Mouse (Mus musculus) left cerebral cortex, postnatal 10 days (tissue): ENCODE results near the gene 1110008P14Rik. TPM values are rescaled to one million over a fixed set of nuclear protein-coding genes. Genes with fewer than 3 reads are reported as not detected.
A peak's percentile ranks its signal among the peaks of the same experiment; 100 is the strongest.

Source experiments
- DNase-seq, 2 experiments: peaks; one replicate each; pipeline ENCODE4 v3.0.0; 2021 to 2022; ENCODE audit warnings: low spot score in 2 of 2, mixed read lengths in 1 of 2; ENCODE audit errors: extremely low spot score in 1 of 2
- intact Hi-C: fragments of 180-260 bp; cut with DNase I; formaldehyde crosslinking; loops from one replicate; pipeline ENCODE4 v1.15.1; 2025
- total RNA-seq, 2 experiments: library from RNA; stranded (reverse); gene quantifications; 2 replicates each; pipeline ENCODE4 v1.2.3; 2021

Gene 1110008P14Rik
- total RNA-seq = 100 to 1,000 TPM; 168 to 176 TPM

GRCm38 (mm10) chr2:32381775-32382223 is at the start of gene 1110008P14Rik:
TSS of gene 1110008P14Rik (minus strand) at chr2:32381938.
- peak; percentile 84 to 96 for DNase-seq

GRCm38 (mm10) chr2:32430701-32431676 is 49.3 kb upstream of the 1110008P14Rik start:
- intact Hi-C loops = no loop called here
- peak; percentile 87 to 92 for DNase-seq

More at GRCm38 (mm10) chr2:32381775-32382223, at the start of gene 1110008P14Rik:
- intact Hi-C loops = no loop called here

DNA sequence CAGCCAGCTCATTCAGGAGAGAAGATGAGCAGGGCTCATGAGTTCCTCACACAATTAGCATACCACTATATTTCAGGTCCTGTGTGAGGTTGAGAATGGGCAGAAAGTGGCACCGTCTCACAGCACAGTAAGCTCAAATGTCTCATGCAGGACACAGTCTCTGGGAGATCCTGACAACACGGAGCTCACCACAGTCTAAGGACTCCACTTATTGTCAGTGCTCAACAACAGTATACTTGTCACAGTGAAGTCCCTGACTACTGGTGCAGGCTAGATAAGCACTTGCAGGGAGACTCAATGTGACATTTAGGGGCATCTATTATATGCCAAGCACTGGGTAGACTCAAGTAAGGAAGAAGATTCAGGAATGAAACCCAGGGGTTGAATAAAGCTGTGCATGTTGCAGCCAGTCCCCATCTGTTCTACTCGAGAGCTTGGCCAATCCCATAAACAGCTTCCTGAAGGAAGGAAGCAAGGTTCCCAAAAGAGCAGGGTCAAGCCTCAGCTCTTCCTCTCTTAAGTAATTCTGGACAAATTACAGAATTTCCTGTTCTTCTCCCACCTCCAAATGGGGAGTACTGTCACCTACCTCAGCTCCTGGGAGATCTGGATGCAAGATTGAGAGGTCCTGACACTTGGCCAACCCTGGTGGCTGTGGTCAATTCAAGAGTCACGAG is 47.6 kb upstream of the 1110008P14Rik start:
- DNase-seq = no peak
- intact Hi-C loops = no loop called here

DNA sequence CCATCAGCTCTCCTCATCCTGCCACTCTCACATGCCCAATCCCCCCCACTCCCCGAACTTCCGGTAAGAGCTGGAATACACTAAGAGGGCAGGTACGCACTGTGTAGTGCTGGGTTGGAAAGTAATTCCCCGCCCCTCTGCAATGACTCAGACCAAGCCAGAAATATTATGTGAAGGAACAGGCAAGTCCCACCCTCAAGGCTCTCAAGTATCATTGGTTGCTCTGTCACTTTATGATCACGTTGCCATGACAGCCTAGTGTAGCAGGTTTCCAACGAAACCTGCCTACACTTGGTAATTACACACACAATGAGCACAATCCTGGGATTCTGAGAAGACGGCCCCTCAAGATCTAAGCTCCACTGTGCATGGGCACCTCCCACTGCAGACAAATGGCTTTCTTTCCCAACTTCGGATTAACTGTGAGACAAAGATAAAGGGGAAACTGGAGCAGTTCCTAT is 46.6 kb upstream of the 1110008P14Rik start:
- peak in 1 of 2 experiments; percentile 70 for DNase-seq
- intact Hi-C loops = no loop called here

DNA sequence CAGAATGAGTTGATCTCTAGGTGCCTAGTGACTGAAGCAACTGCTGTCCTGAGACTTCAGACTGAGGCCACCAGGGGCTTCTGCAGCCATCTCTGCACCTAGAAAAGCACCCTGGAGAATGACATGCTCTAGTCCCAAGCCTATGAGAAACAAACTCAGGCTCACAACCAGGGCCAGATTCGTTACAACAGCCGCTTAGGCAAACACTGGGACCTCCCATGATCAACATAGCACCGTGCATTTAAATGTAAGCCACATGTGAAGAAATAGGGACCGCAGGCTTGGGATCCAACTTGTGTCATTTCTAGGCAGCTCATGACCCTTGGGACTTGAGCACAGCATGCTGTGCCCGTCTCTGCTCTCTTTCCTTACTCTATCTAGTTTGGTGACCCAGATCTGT is 46.0 kb upstream of the 1110008P14Rik start:
- intact Hi-C loops = no loop called here
- no peak for DNase-seq

- intact Hi-C loops = no loop called here
- no peak for DNase-seq
Measured at GRCm38 (mm10) chr2:32426141-32426540, 44.4 kb upstream of the 1110008P14Rik start.

DNA sequence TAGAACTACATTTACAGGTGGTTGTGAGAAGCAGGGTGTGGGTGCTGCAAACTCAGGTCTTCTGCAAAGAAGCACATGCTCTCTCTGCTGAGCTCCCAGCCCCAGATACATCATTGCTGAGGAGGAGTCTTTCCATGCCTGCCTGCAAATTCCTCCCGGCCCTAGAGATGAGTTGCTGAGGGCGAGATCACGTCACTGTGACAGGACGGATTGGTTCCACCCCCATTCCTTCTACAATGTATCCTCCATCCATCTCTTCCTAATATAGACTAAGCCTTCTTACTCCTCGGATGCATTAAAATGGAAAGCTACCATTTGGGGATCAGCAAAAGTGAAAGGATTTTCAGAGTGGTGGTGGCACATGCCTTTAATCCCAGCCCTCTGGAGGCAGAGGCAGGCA is 43.8 kb upstream of the 1110008P14Rik start:
- no peak for DNase-seq

GRCm38 (mm10) chr2:32424796-32425195 is 43.1 kb upstream of the 1110008P14Rik start:
- intact Hi-C loops = no loop called here

More for the DNA sequence above, 43.8 kb upstream of the 1110008P14Rik start:
- intact Hi-C loops = no loop called here

GRCm38 (mm10) chr2:32423481-32424331 is 42.0 kb upstream of the 1110008P14Rik start:
- intact Hi-C loops = no loop called here
- peak; percentile 35 to 67 for DNase-seq

More at GRCm38 (mm10) chr2:32424796-32425195, 43.1 kb upstream of the 1110008P14Rik start:
- DNase-seq = no peak

- DNase-seq = no peak
- intact Hi-C loops = no loop called here
Measured at GRCm38 (mm10) chr2:32421851-32422251, 40.1 kb upstream of the 1110008P14Rik start.

DNA sequence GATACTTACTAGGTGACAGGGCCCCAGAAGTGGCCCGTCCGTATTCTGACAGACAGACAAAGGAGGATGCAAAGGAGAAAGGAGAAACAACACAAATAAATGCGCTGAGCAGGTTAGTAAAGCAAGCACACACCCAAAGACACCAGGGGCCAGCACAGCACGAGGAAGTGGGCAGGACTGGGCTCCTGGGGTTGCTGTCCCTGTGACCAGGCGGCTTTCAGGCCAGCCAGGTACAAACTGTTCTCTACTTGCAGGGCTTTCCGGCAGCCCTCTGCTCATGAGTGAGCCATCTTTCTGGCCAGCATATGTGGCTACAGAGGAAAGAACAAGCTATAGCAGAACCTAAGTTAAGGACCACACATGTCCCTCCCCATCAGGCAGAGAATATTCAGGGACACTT is 38.9 kb upstream of the 1110008P14Rik start:
- DNase-seq = no peak
- intact Hi-C loops = no loop called here

GRCm38 (mm10) chr2:32420066-32420608 is 38.4 kb upstream of the 1110008P14Rik start:
- DNase-seq = no peak
- intact Hi-C loops = no loop called here

DNA sequence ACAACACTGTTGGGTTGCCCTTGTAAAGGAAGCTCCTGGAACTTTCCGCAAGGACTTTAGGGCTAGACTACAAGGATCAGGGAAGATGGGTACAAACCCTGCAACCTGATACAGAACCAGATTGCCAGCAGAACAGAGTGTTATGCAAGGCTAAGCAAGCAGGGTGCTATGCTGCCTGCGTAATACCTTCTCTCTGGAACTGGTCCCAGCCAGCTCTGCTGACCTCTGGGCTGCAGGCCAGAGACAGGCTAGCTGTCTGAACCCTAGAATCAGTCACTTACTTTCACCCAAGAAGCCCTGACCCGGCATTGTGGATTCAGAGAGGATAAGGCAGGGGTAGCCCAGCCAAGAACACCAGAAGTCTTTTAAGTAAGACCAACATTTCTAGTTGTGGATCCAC is 37.6 kb upstream of the 1110008P14Rik start:
- intact Hi-C loops = no loop called here
- no peak for DNase-seq

GRCm38 (mm10) chr2:32418430-32419151 is 36.9 kb upstream of the 1110008P14Rik start:
- DNase-seq = no peak
- intact Hi-C loops = no loop called here

GRCm38 (mm10) chr2:32417486-32417885 is 35.7 kb upstream of the 1110008P14Rik start:
- intact Hi-C loops = no loop called here
- no peak for DNase-seq

DNA sequence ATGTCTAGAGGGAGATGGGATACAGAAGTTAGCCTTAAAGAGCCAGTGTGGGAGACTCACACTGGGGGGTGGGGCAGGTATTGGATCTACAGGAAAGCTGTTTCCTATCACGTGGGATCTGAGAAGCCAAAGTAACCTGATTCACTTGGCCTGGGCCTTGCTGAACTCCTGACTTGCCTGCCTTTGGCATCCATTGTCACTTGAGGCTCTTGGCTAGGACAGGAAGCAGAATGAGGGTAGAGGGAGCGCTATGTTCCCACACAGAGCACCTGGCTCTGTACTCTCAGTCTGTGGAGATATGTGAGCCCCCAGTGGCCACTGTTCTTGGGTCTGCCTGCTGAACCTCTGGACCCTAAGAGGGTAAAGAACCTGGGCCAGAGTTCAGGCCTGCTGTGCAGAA is 34.8 kb upstream of the 1110008P14Rik start:
- intact Hi-C loops = no loop called here
- DNase-seq = no peak

DNA sequence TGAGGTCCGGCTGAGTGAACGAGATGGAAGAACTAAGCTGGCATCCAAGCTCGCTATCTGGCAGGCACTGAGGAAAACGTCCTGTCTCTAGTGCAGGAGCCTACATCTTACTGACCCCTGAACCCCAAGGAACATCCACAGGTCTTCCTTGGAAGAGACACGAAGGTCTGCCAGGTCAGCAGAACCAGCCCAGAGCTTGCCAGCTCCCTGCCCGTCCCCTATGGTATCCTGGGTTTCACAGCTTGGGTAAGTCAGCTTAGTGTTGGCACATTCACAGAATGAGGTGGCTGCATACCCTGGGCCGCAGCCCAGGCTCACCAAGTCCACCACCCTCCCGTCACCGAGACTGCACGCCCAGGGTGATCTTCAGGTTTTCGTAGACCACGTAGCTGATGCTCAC is 34.1 kb upstream of the 1110008P14Rik start:
- intact Hi-C loops = no loop called here
- no peak for DNase-seq

DNA sequence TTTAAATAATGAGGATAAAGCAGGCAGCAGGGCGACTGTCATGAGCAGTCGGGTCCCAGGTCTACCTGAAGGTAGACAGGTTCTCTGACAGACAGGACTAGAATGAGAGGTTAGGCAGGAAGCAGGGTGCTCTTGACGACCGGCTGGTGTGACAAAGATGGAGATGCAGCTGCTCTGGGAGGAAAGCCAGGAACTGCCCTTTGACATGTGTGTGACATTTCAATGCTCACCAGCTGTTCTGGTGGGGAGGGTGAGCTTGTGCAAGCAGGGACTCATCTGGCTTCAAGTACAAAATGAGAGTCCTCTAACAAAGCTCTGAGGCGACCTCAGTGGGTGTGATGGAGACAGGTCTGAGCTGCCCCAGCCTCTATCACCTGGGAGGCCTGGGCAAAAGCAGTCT is 32.2 kb upstream of the 1110008P14Rik start:
- intact Hi-C loops = no loop called here
- no peak for DNase-seq
